Mouse (Mus musculus) forebrain, embryonic 15.5 days (tissue): ENCODE measurements at regions not wholly inside any gene's neighbourhood (a gene's known extent, or its start where the extent isn't known, plus 50 kb on each side); places are given as distances from the start of the nearest gene placed in this dataset.
A peak's percentile ranks its signal among the peaks of the same experiment; 100 is the strongest.
"Not testable (repeated sequence)": the region's sequence is repeated elsewhere in the genome, so short reads cannot be mapped to it uniquely, and the experiment has no call there.

Experiments
- ATAC-seq: fragments of 200-750 bp; cut with Nextera tagmentation; replicated peaks from 2 replicates; pipeline ENCODE4 v1.8.0; 2017; ENCODE audit warnings: mild to moderate bottlenecking, moderate TSS enrichment, moderate library complexity
- H3K27ac ChIP-seq: fragments of 300-500 bp; sonication (generic); replicated peaks from 2 replicates; pipeline ENCODE4 v1.5.1; 2015; ENCODE audit warnings: mild to moderate bottlenecking, inconsistent platforms
- H3K27me3 ChIP-seq: fragments of 300-500 bp; sonication (generic); 2 replicates; pipeline ENCODE4 v1.6.1; 2015; ENCODE audit warnings: inconsistent platforms
- H3K36me3 ChIP-seq: fragments of 300-500 bp; sonication (generic); 2 replicates; pipeline ENCODE4 v1.6.1; 2015; ENCODE audit warnings: mild to moderate bottlenecking, inconsistent platforms
- H3K4me1 ChIP-seq: fragments of 300-500 bp; sonication (generic); 2 replicates; pipeline ENCODE4 v1.6.1; 2015; ENCODE audit warnings: inconsistent platforms
- H3K4me2 ChIP-seq: fragments of 300-500 bp; sonication (generic); replicated peaks from 2 replicates; pipeline ENCODE4 v1.6.1; 2015; ENCODE audit warnings: mild to moderate bottlenecking, inconsistent platforms
- H3K4me3 ChIP-seq: fragments of 300-500 bp; sonication (generic); 2 replicates; pipeline ENCODE4 v1.5.1; 2015; ENCODE audit warnings: mild to moderate bottlenecking, inconsistent platforms
- H3K9ac ChIP-seq: fragments of 300-500 bp; sonication (generic); replicated peaks from 2 replicates; pipeline ENCODE4 v1.6.1; 2015; ENCODE audit warnings: mild to moderate bottlenecking, inconsistent platforms
- H3K9me3 ChIP-seq: fragments of 300-500 bp; sonication (generic); 2 replicates; pipeline ENCODE4 v1.6.1; 2016; ENCODE audit warnings: inconsistent platforms
- WGBS: fragments of 180-500 bp; shearing (Covaris S2); methylation state at CpG from one replicate; pipeline ENCODE4 v1.1.7; 2015; ENCODE audit warnings: mixed read lengths; 5-methylcytosine and 5-hydroxymethylcytosine counted together

GRCm38 (mm10) chr16:50533881-50534280 is 57.1 kb downstream of the Ccdc54 start:
- no peak overlapping the region for H3K9ac ChIP-seq
- peaks cover 11% of the 10 kb centered on the region; the same call in 1 of the 2 replicates for H3K4me1 ChIP-seq
- H3K27me3 ChIP-seq: no peaks in the 10 kb centered on the region
- H3K4me2 ChIP-seq: no peak overlapping the region
- H3K36me3 ChIP-seq: no peaks in the 10 kb centered on the region
- no peak overlapping the region for H3K4me3 ChIP-seq
- no peak for ATAC-seq
- H3K9me3 ChIP-seq: no peaks in the 10 kb centered on the region
- H3K27ac ChIP-seq: no peak overlapping the region
- WGBS: 74% methylated on average over 3 of the region's 3 CpGs

GRCm38 (mm10) chr16:50529511-50530416 is 61.2 kb downstream of the Ccdc54 start:
- Histone ChIP-seq H3K4me1 (peaks cover 11% of the 10 kb centered on the region; the same call in 1 of the 2 replicates), H3K27ac (peak overlapping the region; percentile 94), H3K27me3 (no peaks in the 10 kb centered on the region), H3K4me2 (peak overlapping the region; percentile 100), H3K9me3 (no peaks in the 10 kb centered on the region), H3K4me3 (peak overlapping the region; percentile 93), H3K9ac (peak overlapping the region; percentile 93), H3K36me3 (no peaks in the 10 kb centered on the region)
- WGBS: under 1% methylated on average over 46 of the region's 46 CpGs
- ATAC-seq: peak; percentile 46

GRCm38 (mm10) chr16:50528677-50529510 is 62.1 kb downstream of the Ccdc54 start:
- under 1% methylated on average over 78 of the region's 81 CpGs for WGBS
- peak; percentile 88 for ATAC-seq

GRCm38 (mm10) chr16:50528355-50528676 is 62.6 kb downstream of the Ccdc54 start:
- 0% methylated on average over 9 of the region's 9 CpGs for WGBS
- peaks cover 11% of the 10 kb centered on the region; the same call in 1 of the 2 replicates for H3K4me1 ChIP-seq
- no peaks in the 10 kb centered on the region for H3K36me3 ChIP-seq
- H3K9me3 ChIP-seq: no peaks in the 10 kb centered on the region
- peak; percentile 38 for ATAC-seq
- H3K27ac ChIP-seq: peak overlapping the region; percentile 94
- H3K9ac ChIP-seq: peak overlapping the region; percentile 93
- H3K27me3 ChIP-seq: no peaks in the 10 kb centered on the region
- H3K4me3 ChIP-seq: peak overlapping the region; percentile 93
- peak overlapping the region; percentile 100 for H3K4me2 ChIP-seq

More at GRCm38 (mm10) chr16:50528677-50529510, 62.1 kb downstream of the Ccdc54 start:
- Histone ChIP-seq H3K36me3 (no peaks in the 10 kb centered on the region), H3K4me1 (peaks cover 11% of the 10 kb centered on the region; the same call in 1 of the 2 replicates), H3K27ac (peak overlapping the region; percentile 94), H3K4me2 (peak overlapping the region; percentile 100), H3K4me3 (peak overlapping the region; percentile 93), H3K9me3 (no peaks in the 10 kb centered on the region), H3K27me3 (no peaks in the 10 kb centered on the region), H3K9ac (peak overlapping the region; percentile 93)

DNA sequence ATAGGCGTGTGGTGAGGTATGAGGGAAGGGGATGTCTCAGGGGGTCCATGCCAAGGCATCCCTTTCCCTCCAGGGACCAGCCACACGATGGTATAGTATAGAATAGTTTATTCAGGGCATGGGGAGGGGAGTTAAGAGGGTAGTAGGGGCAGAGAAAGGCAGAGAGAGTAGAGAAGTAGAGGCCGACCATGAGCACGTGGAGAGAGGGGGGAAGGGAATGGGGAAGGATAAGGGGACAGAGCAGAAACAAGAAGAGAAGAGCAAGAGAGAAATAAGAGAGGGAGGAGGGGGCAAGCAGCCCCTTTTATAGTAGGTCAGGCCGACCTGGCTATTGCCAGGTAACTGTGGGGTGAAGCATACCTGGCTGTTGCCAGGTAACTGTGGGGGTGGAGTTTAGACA is 64.0 kb downstream of the Ccdc54 start:
- H3K36me3 ChIP-seq, H3K27me3 ChIP-seq, H3K9me3 ChIP-seq, ATAC-seq, H3K4me3 ChIP-seq, H3K27ac ChIP-seq, H3K4me2 ChIP-seq, H3K9ac ChIP-seq: not testable (repeated sequence)
- H3K4me1 ChIP-seq: peaks cover 11% of the 10 kb centered on the region; the same call in 1 of the 2 replicates
- 85% methylated on average over 5 of the region's 5 CpGs for WGBS

DNA sequence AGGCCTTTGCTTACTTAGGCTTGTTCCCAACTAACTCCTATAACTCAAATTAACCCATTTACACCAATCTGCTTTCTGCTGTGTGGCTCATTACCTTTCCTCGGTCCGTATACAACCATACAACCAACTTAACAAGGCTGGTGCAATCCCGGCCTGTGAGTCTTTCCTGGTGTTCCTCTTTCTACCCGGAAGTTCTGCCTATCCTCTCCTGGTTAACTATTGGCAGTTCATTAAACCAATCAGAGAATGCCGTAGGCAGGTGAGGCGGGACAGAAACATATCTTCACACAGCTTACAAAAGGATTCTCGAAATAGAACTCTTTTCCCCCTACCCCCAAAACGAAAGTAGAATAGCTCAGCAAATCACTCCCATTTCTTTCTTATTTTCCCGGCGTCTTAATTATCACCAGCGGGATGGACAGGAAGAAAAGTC is 65.0 kb downstream of the Ccdc54 start:
- Histone ChIP-seq H3K27ac (no peak overlapping the region), H3K36me3 (no peaks in the 10 kb centered on the region), H3K4me2 (no peak overlapping the region), H3K9me3 (no peaks in the 10 kb centered on the region), H3K4me3 (no peak overlapping the region), H3K27me3 (no peaks in the 10 kb centered on the region), H3K9ac (no peak overlapping the region), H3K4me1 (peaks cover 11% of the 10 kb centered on the region; the same call in 1 of the 2 replicates)
- 91% methylated on average over 11 of the region's 11 CpGs for WGBS
- ATAC-seq: no peak

DNA sequence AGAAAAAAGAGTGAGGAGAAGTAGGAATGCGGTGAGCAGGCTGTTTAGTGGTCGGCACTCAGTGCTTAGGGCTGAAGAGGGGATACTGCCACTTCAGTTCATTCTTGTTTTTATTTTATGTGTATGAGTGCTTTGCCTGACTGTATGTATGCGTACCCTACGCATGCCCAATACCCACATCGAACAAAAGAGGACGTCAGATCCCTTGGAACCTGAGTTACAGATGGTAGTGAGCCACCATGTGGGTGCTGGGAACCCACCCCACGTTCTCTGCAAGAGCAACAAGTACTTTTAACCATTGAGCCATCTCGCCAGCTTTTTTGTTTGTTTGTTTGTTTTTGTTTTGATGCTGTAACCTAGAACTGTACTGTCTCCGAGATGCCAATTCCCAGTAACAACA is 65.5 kb downstream of the Ccdc54 start:
- Histone ChIP-seq H3K36me3 (no peaks in the 10 kb centered on the region), H3K4me3 (no peak overlapping the region), H3K4me1 (peaks cover 9% of the 10 kb centered on the region; the same call in 1 of the 2 replicates), H3K9ac (no peak overlapping the region), H3K27ac (no peak overlapping the region), H3K4me2 (no peak overlapping the region), H3K27me3 (no peaks in the 10 kb centered on the region), H3K9me3 (no peaks in the 10 kb centered on the region)
- WGBS: 93% methylated on average over 9 of the region's 9 CpGs
- ATAC-seq: no peak

- no peaks in the 10 kb centered on the region for H3K9me3 ChIP-seq
- no peaks in the 10 kb centered on the region for H3K36me3 ChIP-seq
- H3K4me3 ChIP-seq: no peak overlapping the region
- H3K9ac ChIP-seq: no peak overlapping the region
- no peak for ATAC-seq
- H3K27me3 ChIP-seq: no peaks in the 10 kb centered on the region
- H3K4me2 ChIP-seq: no peak overlapping the region
- WGBS: 88% methylated on average over 10 of the region's 10 CpGs
- H3K27ac ChIP-seq: no peak overlapping the region
- no peaks in the 10 kb centered on the region for H3K4me1 ChIP-seq
These were observed 71.3 kb downstream of the Ccdc54 start for GRCm38 (mm10) chr16:50519610-50520009.

- Histone ChIP-seq H3K9ac (no peak overlapping the region), H3K27me3 (no peaks in the 10 kb centered on the region), H3K36me3 (no peaks in the 10 kb centered on the region), H3K4me1 (no peaks in the 10 kb centered on the region), H3K27ac (no peak overlapping the region), H3K4me3 (no peak overlapping the region), H3K9me3 (no peaks in the 10 kb centered on the region), H3K4me2 (no peak overlapping the region)
- no peak for ATAC-seq
- 79% methylated on average over 11 of the region's 11 CpGs for WGBS
These were observed 74.4 kb downstream of the Ccdc54 start for GRCm38 (mm10) chr16:50516579-50516978.

DNA sequence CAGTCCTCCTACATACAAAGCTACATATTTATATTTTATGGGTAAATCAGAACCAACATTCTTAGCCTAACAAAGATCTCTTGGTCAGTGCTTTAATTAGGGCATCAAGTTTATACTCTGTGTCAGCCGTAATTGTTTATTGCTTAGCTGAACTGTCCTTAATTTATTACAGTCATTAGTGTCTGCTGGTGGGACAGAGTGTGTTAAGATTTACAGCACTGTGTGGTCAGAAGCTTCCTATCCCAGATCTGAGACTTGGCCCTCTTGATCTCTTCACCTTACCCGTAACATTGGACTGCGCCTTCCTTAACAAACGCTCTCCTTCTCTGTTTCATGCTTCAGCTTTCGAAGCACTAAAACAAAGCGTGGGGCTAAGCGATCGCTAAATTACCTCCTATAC is 75.9 kb downstream of the Ccdc54 start:
- H3K4me2 ChIP-seq: no peak overlapping the region
- no peak overlapping the region for H3K4me3 ChIP-seq
- no peak overlapping the region for H3K9ac ChIP-seq
- no peaks in the 10 kb centered on the region for H3K9me3 ChIP-seq
- no peaks in the 10 kb centered on the region for H3K36me3 ChIP-seq
- WGBS: 93% methylated on average over 8 of the region's 8 CpGs
- H3K4me1 ChIP-seq: no peaks in the 10 kb centered on the region
- no peaks in the 10 kb centered on the region for H3K27me3 ChIP-seq
- no peak overlapping the region for H3K27ac ChIP-seq
- ATAC-seq: no peak

DNA sequence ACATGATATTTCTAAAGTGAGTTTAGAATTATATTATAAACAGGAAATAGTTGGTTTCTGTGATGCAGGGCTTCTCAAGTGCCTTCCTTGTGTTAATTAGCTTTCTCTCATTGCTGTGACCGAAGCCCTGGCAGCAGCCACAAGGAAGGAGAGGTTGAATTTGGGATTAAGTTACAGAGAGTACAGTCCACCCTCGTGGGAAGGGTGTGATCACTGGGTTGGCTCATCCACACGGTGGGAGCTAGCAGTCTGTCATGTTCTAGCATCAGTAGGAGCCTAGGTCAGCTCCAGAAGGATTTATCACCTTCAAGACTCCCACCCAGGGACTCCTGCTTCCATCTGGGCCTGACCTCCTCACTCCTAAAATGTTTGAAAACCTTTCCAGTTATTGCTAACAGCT is 78.9 kb downstream of the Ccdc54 start:
- ATAC-seq: no peak
- Histone ChIP-seq H3K36me3 (no peaks in the 10 kb centered on the region), H3K4me1 (no peaks in the 10 kb centered on the region), H3K4me3 (no peak overlapping the region), H3K4me2 (no peak overlapping the region), H3K9me3 (no peaks in the 10 kb centered on the region), H3K27me3 (no peaks in the 10 kb centered on the region), H3K9ac (no peak overlapping the region), H3K27ac (no peak overlapping the region)
- 65% methylated on average over 3 of the region's 3 CpGs for WGBS

DNA sequence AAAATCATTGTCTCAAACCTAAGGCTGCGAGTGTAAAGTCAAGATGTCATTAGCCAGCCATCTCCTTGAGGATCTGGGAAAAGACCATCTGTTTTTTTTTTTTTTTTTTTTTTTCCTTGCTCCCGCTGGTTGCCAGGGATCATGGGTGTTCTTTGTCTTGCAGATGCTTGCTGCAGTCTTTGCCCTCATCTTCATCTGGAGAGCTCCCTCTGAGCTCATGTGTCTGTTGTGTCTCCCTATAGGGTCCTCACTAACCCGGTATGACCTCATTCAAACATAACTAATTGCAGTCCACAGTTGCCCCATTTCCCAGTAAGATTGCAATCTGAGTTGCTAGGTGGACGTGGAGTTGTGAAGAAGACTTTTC is 77.3 kb upstream of the Bbx start:
- Histone ChIP-seq H3K4me2 (no peak overlapping the region), H3K27me3 (no peaks in the 10 kb centered on the region), H3K9me3 (no peaks in the 10 kb centered on the region), H3K4me3 (no peak overlapping the region), H3K4me1 (no peaks in the 10 kb centered on the region), H3K36me3 (no peaks in the 10 kb centered on the region), H3K9ac (no peak overlapping the region), H3K27ac (no peak overlapping the region)
- no peak for ATAC-seq
- WGBS: 58% methylated on average over 4 of the region's 4 CpGs
